Mouse (Mus musculus): ENCODE data around the gene Magi2.

Magi2 gene

DNA sequence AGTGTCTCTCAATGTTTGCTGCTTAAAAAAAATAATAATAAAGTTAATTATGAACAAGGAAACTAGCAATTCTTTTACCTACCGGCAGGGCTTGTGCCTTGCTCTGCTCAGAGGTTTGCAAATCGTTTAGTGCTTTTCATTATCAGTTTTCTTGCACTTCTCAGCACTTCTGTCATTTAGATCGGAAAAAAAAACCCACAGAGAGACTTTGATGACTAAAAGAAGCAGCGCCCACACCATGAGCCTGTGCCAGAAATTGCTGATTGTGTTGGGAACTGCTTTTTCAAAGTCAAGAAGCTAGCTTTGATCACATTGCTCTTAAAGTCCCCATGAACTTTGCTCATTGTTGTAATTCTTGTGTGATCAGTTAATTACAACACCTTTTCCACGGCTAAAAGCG lies 860.2 kb downstream of the Magi2 start:
- DNase-seq, result no peak

DNA sequence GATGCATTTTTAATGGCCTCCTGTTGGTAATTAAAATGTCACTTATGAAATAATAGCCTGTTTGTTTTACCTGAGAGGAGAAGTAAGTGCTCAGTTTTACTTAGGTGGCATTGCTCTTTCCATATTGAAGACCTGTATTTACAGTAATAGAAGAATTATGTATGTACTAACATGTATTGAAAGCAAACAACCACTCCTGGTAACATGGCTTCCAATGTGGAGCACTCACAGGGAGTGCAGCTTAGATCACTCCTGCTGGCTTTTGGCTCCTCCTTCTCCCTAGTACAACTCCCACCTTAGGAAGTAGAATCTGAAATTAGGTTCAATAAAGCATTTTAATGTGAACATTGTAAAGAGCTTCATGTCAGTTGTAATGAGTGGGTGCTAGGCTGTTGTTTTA lies 877.0 kb downstream of the Magi2 start:
- no peak for DNase-seq

DNA sequence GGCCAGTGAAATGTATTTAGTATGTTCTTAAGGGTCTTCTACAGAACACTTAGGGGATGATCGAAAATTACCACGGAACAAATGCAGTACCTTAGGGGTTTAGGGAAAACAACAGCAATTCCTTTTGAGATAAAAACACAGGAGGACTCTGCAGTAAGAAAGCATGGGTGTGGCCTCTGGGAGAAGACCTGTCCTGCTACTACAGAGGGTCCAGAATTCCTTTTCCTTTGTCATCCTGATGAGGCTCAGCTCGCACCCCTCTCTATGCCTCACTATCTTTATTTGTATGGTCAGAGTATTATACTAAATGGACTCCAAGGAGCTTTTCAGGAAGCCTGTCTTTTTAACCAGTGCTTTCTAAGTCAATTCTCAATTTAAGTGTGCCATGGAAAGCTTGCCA lies 877.7 kb downstream of the Magi2 start:
- DNase-seq, result no peak

DNA sequence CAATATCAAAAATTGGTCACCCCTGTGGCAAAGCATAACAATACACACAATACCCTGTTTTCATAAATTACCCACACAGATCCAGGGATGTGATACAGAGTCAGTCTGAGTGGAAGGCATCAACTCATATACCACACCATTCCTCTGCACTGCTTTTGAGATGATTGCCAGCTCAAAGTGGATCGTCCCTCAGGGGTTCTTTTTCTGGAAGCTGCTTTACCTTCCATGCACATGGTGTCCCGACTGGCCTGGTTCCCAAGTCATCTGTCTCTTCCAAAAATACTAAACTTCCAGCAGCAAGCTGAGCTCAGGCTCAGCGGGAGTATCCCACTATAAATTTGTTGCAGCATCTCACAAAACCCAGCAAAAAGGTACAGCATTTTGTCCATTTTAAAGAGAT lies 882.7 kb downstream of the Magi2 start:
- no peak for DNase-seq

DNA sequence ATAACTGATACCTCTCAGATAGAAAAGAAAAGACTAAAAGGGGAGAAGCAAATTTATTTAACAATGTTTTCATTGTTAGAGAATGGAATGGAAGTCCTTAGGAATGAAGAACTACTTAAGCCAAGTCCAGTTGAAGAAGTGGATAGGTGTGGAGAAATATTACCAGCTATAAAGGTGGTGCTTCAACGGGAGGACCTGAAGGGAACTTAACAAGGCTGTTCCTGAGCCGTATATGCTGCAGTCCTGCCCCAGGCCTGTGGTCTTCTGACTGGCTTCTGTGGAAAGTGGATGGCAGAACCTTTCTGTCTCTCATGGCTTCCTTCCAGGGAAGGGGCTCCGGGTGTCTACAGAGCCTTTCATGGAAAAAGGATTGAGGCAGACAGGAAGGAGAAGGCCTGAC lies 890.3 kb downstream of the Magi2 start:
- DNase-seq, result no peak

DNA sequence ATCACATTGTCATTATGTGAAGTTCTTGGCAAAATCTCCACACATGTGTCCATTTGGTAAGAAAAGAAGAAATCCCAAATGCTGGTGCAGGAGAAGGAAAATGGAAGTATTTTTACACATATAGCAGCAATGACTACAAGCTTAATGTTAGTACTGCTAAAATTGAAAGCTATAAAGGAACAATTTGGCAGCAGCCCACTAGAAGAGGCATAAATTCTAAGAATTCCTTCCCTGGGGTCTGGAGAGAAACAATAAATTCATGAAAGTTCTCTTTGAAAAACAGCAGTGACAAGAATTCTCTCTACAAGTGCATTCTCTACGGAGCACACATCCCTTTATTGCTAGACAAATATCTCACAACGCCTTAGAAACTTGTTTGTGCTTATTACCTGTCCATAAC lies 913.4 kb downstream of the Magi2 start:
- DNase-seq, result no peak

DNA sequence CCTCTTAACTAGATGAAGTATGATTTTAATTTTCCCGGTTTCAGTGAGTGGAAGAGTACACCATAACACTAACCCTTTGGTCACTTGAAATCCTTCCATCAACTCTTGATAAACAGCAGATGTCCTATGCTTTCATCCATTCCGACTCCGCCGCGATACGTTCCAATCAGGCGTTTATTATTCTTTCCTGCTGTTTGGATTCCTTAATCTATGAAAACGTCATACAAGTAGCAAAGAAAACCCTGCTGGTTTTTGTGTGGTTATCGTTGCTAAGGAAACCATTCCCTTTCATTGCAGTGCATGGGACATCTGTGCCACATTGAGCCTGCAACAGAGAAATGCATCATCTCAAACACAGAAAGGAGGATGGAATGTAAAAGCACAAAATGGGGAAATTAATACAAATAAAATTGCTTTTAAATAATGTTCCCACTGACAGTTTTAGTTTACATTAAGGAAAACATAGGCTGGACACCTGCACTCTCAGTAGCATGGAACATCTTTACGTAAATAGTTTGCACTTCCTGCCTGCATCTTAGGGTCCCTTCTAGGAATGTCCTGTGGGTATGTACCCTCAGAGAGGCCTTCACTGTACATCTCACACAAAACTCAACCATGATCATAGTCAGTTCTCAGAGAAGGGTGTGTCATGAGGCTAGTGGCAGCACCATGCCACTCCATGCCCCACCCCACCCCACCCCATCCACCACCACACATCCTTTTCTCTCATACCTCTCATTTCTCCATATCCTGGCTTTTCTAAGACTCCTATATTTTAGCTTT lies 914.0 kb downstream of the Magi2 start:
- DNase-seq, result no peak

DNA sequence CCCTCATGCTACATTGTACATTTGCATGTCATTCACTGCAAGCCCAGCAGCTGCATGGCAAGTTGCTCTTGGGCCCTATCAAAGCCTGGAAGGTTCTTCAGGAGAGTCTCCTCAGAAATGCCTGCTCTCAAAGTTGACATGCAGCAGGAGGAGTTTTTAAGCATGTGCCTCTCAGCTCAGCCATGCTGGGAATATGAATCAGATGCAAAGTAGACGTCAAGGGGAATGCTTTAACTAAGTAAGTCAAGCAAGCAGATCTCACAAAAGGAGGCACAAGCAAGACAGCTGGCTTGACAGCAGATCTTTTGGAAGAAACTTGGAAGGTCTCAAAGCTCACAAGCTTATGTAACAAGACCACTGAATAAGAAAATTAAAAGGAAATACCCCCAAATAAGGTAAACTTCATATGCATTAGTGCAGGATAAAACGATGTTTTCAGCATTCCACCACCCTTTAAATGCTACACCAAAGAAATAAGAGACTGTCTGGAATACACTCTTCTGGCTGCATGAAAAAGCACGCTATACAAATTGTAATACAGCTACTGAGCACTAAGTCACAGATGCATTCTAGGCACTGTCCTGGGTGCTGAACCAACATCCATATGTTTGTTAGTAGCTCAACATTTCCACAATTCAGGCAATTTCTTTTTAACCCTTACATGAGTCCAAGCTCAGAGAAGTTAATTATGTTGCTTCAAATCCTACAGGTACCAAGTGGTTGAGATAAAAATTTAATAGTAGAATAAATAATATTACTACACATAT lies 926.7 kb downstream of the Magi2 start:
- DNase-seq, result peak; percentile 16

DNA sequence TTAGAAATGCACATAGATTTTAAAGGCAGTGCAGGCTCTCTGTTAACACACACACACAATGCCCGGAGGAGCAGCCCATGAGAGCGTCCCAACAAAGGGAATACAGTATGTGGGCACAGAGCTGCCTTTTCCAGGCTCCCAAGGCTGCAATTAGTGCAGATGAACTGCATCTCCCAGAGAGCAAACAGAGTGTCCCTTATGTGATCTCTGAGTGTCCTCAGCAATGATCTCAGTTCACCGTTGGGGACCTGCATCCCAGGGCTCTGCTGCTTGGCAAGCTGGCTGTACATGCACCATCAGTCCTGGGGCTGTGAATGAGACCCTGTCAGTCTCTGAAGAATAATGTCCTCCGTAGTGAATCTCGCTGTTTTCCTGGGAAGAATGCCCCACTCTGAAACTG lies 969.9 kb downstream of the Magi2 start:
- no peak for DNase-seq

DNA sequence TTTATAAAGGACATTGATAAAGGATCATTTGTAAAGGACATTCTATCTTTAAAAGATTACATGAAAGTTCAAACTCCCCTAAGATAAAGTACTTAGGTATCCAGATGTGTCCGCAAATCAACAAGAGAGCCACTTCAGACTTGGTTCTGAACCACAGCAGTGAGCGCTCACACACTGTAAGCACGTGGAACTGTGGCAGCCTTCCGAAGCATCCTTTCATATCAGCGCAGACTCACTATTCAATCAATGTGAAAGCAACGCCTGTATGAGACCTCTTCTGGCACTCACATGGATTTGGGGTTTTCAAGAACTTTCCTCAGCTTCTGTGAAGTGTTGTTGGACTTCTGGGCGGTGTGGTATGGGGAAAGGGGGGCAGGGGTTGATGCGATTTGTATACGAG lies 970.6 kb downstream of the Magi2 start:
- DNase-seq, result no peak

DNA sequence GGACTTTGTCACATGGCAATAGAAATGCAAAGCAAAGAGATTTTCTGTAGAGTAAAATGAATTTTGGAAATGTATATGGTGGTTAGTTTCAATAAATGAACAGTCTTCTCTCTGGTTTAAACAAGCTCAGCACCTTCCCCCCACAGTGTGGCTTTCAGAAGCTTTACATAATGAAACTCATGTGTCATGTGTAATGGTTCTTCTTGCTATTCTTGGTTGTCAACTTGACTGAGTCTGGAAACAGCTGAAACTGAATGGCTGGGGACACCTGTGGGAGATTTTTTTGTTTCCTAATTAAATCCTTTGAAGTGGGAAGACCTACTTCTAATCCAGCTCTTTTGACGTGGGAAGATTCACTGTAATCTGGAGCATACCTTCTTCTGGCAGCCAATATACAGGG lies 974.5 kb downstream of the Magi2 start:
- DNase-seq, result no peak

DNA sequence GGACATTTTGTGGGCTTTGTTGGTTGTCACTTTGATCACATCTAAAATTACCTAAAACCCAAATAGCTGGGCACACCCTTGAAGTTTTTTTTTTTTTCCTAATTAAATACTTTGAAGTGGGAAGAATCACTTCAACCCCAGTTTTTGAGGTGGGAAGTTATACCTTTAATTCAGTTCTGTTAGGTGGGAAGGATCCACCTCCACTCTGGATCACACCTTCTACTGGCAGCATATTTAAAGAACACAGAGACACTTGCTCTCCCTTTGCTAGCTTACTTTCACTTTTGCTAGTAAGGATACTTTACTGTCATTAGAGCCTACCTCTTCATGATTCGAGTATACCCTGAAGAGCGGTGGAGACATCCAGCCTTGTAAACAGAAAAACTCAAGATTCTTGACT lies 981.3 kb downstream of the Magi2 start:
- no peak for DNase-seq

DNA sequence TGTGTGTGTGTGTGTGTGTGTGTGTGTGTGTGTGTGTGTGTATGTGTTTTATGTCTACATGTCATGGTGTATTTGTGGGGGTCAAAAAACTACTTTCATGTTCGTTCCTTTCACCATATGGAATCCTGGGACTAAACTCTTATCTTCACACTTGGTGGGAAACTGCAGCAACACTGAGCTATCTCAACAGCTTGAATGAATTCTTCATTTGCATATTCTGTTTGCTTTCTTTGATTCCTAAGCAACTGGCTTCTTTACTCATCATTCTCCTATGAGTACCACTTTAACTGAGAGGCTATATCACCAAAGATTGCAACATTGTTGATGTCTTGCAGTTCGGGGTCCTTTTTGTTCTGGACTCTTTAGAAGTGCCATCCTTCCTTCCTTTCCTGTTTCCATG lies 986.5 kb downstream of the Magi2 start:
- no peak for DNase-seq

DNA sequence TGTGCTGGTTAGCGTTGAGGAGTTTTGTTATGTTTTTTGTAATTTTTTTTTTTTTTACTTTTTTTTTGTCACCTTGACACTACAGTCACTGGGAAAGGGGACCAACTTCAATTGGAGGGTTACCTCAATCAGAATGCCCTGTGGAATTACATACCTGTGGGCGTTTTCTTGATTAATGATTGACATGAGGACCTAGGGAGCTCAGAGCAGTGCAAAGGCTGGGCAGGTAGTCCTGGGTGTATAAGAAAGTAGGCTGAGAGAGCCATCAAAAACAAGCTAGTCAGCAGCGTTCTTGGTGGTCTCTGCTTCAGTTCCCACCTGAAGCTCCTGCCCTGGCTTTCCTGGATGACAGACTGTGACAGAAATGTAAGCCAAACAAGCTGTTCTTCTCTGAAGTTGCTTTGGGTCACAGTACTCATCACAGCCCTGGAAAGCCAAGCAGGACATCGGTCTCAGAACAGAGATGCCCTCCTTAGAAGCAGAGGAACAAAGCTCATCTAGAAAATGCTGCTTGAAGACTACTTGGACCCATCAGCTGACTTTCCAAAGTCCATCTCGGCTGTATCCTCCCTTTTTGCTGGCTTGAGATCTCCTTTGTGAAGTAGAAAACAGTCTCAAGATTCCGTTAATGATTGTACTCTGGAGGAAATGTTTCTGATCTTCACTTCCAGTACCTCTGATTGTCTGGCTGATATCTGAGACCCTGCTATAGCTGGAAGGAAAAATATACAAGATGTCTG lies 999.8 kb downstream of the Magi2 start:
- peak; percentile 21 for DNase-seq

DNA sequence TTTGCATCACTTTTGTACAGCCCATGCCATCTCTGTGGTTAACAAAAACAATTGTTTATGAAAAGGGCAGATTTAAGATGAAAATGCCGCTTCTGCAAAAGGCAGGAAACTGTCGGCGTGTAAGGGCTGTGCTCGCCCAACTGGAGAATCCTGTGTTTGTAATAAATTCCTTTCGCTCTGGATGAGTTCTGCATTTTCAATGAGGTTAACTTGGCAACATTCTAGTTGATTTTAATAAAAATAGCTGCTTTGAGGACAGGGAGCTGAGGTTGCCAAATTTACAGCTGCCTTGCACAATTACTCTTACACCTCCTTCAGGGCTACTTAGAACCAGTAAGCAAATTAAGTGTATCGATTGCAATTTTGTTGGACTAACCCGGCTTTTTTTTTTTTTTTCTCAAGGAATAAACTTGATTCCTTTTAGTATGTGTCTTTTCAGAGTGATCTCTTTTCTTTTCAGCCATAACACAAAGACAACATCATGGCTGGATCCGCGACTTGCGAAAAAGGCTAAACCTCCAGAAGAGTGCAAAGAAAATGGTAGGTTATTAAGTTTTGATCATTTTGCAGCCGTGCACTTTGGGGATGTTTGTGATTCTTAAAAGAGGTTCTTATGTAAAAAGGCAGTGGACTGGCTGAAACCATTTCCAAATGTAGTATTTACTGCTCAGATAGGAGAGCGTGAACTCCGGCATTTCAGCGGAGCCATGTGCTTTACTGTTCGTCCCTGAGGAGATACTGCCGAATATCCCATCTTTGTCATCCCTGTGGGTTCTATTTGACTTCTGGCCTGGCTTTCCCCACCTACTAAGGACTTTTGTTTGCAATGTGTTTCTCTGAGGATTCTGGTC lies 1001.3 kb downstream of the Magi2 start:
- no peak for DNase-seq

DNA sequence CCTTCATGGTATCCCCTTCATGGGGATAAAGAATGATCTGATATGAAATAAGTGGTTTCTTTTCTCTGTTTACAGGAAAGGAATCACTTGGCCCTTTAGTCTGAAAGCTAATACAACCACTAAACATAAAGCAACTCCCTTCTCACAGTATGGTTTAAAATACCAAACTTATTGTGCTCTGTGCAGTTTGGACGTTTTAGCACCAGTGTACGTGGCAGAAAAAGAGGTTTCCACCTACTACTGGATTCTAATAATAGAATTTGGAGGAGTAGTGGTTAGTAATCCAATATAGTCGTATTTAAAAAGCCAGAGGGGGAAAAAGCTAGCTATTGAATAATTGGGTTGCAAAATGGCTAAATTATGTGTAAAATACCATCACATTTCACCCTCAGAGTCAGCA lies 1005.1 kb downstream of the Magi2 start:
- DNase-seq, result no peak

DNA sequence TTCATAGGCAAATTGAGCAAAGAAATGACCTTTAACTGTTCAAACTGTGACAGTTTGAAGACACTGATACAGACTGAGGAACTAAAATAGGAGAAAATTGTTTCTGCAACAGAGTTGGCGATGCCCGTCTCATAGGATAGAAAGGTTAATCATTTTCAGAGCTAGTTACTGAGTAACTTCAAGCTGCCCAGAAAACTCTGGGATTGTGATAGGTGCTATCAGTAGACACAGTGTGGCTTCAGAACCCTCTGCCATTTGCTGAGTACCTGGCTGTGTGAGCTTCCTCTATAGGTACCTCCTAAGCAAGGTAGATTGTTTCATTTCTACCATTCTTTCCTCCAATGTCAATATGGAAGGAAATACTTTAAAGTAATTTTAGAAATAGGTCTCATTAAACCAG lies 1014.7 kb downstream of the Magi2 start:
- DNase-seq, result no peak

DNA sequence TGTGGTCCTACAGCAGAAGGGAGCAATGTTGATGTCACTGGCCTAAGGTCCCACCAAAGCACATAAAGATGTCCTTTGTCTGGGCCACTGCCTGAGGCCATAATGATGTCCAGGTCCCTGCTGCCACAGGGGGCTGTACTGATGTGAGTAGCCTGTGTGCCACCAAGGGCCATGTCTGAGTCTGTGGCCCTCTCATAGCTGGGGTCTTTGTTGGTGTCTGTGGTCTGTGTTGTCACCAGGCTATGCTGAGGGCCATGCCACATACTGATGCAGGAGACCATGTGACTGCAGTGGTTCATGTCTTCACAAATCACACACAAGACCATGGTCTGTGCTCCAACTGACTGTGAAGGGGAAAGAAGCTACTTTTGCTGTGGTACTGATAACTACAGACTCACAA lies 1015.7 kb downstream of the Magi2 start:
- DNase-seq, result no peak

DNA sequence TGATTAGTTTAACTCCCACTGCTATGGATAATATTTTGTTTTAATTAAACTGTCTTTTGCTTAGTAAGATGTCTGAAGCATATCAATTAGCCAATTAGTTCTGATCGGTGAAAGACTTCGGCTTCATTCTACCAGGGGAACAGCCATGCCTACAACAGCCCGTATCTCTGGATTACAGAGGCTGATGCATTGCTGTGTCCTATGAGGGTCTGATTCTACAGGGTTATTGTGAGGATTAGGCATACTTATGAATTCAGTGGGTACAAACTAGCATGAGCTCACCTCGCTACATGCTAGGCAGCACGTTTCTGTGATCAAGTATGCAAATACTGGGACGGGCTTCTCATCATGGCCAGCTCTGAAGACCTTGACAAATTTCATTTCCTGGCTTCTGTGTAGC lies 1022.5 kb downstream of the Magi2 start:
- DNase-seq, result no peak

DNA sequence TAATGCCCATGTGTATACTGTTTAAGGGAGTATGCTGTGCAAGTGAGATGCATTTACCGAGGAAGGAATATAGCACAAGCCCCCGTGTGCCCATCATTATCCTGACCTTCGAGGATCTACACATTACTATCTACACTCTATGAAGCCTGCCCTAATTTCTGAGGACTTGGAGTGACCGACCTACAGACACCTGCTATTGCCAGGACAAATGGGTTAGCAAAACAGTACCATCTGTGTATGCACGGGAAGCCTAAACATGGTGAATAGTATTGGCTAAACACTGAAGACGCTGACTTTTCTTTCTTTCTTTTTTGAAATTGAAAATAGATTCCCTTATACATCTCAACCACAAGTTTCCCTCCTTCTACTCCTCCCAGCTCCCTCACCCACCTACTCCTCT lies 1024.7 kb downstream of the Magi2 start:
- no peak for DNase-seq

DNA sequence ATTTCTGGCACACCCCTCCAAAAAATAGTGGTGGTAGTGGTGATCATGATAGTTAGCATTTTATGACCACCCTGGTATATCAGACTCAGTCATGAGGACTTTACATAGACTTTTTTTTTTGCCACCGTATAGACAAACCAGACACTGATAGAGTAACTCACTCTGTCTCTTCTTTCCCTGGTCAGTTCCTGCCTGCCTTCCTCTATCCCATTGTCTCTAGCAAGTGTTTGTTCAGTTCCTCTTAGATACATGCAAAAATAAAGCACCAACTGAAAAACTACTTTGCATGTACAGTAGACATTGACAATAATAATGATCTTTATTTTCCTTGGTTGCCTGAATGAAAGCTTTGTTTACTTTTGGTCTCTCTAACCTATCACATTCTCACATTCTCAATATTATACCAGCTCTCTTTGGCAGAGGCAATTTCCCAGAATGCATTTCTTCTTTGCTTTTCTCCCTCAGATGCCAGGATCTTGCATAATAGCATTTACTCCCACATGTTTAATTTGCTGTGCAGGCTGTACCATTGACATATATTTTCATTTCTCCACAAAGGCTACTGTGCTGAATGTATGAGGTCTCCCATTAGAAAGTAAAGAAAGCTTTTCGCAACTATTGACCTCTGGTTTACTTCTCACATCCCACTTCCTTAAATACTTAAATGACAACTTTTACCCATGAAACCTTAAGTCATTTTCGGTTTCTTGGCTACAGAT lies 1029.5 kb downstream of the Magi2 start:
- DNase-seq, result no peak

DNA sequence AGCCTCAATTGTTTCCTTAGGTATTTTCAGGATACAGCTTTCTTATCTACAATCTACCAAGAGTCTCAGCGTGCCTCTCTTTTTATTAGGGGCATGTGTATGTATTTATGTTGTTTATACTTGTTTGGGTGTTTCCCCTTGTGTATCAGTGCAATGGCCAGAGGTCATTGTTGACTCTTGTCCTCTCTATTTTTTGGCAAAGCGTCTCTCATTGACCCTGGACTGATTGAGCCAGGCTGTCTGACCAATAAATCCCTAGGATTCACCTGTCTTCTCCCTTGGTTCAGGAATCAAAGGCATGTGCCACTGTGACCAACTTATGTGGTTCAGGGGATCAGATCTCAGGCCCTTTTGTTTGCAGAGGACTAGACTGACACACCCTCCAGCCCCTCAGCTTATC lies 1030.1 kb downstream of the Magi2 start:
- no peak for DNase-seq

Measured in kidney, postnatal 10 days (tissue).